Mouse (Mus musculus) urinary bladder, adult 2 months (tissue): ENCODE data around the gene Neurod4. TPM values are rescaled to one million over a fixed set of nuclear protein-coding genes. Genes with fewer than 3 reads are reported as not detected.
"Not testable (repeated sequence)": the region's sequence is repeated elsewhere in the genome, so short reads cannot be mapped to it uniquely, and the experiment has no call there.

Experiments used
- DNase-seq: peaks from one replicate; pipeline ENCODE4 v3.0.0; 2022; ENCODE audit warnings: low spot score
- polyA plus RNA-seq: library from polyadenylated mRNA; depleted of rRNA; stranded (reverse); fragments of >200 nt; gene quantifications from 2 replicates; pipeline ENCODE4 v1.2.3, GENCODE M21; 2012; rRNA removed

Gene Neurod4
- polyA plus RNA-seq, result not detected in 2 replicates

- no peak for DNase-seq
These were observed at the start of gene Neurod4 for GRCm38 (mm10) chr10:130280066-130280465. Neurod4 (minus strand) TSS chr10:130280240.

- no peak for DNase-seq
These were observed 44.2 kb upstream of the Neurod4 start for GRCm38 (mm10) chr10:130324243-130324642.

- no peak for DNase-seq
These were observed 42.6 kb upstream of the Neurod4 start, which contains the start of gene Tespa1 for GRCm38 (mm10) chr10:130322637-130323036. Tespa1 (plus strand) TSS chr10:130322870.

- DNase-seq, result no peak
These were observed 42.0 kb upstream of the Neurod4 start for GRCm38 (mm10) chr10:130322062-130322461.

GRCm38 (mm10) chr10:130320715-130321114 lies 40.7 kb upstream of the Neurod4 start:
- no peak for DNase-seq

- no peak for DNase-seq
These were observed 38.7 kb upstream of the Neurod4 start for GRCm38 (mm10) chr10:130318720-130319119.

- DNase-seq, result no peak
These were observed 35.8 kb upstream of the Neurod4 start for GRCm38 (mm10) chr10:130315846-130316245.

GRCm38 (mm10) chr10:130314110-130314829 lies 34.2 kb upstream of the Neurod4 start:
- DNase-seq, result no peak

- no peak for DNase-seq
These were observed 33.5 kb upstream of the Neurod4 start for GRCm38 (mm10) chr10:130313531-130313930.

- DNase-seq, result no peak
These were observed 31.6 kb upstream of the Neurod4 start for GRCm38 (mm10) chr10:130311534-130312227.

- not testable (repeated sequence) for DNase-seq
These were observed 24.1 kb upstream of the Neurod4 start for GRCm38 (mm10) chr10:130304138-130304537.

GRCm38 (mm10) chr10:130298748-130299147 lies 18.7 kb upstream of the Neurod4 start:
- not testable (repeated sequence) for DNase-seq

GRCm38 (mm10) chr10:130293741-130294408 lies 13.8 kb upstream of the Neurod4 start:
- no peak for DNase-seq

GRCm38 (mm10) chr10:130288007-130288406 lies 8.0 kb upstream of the Neurod4 start:
- DNase-seq, result no peak

- no peak for DNase-seq
These were observed 7.2 kb upstream of the Neurod4 start for GRCm38 (mm10) chr10:130287201-130287600.

GRCm38 (mm10) chr10:130281982-130282449 lies 2.0 kb upstream of the Neurod4 start:
- no peak for DNase-seq

- DNase-seq, result no peak
These were observed 3.5 kb downstream of the Neurod4 start for GRCm38 (mm10) chr10:130276496-130276895.

GRCm38 (mm10) chr10:130275759-130276158 lies 4.3 kb downstream of the Neurod4 start:
- DNase-seq, result no peak

- DNase-seq, result no peak
These were observed 16.8 kb downstream of the Neurod4 start for GRCm38 (mm10) chr10:130263203-130263602.

- DNase-seq, result no peak
These were observed 20.6 kb downstream of the Neurod4 start for GRCm38 (mm10) chr10:130259483-130259882.

- no peak for DNase-seq
These were observed 35.8 kb downstream of the Neurod4 start for GRCm38 (mm10) chr10:130244271-130244670.
